Mouse (Mus musculus) stomach, embryonic 14.5 days (tissue): ENCODE data around the gene Rpa1. TPM values are rescaled to one million over a fixed set of nuclear protein-coding genes. Genes with fewer than 3 reads are reported as not detected.

Experiments
- ATAC-seq: fragments of 200-750 bp; cut with Nextera tagmentation; 2 replicates; pipeline ENCODE4 v1.8.0; 2017; ENCODE audit warnings: low read depth, moderate TSS enrichment; ENCODE audit not compliant: insufficient number of reproducible peaks, insufficient read depth, low FRiP score
- H3K27ac ChIP-seq: fragments of 300-500 bp; sonication (generic); 2 replicates; pipeline ENCODE4 v1.5.1; 2014; ENCODE audit warnings: mild to moderate bottlenecking, low read length, moderate library complexity, mixed read lengths
- H3K27me3 ChIP-seq: fragments of 300-500 bp; sonication (generic); 2 replicates; pipeline ENCODE4 v1.6.1; 2014; ENCODE audit warnings: low read length, control low read depth, mixed read lengths; ENCODE audit not compliant: control insufficient read depth, insufficient read depth
- H3K36me3 ChIP-seq: fragments of 300-500 bp; sonication (generic); 2 replicates; pipeline ENCODE4 v1.6.1; 2014; ENCODE audit warnings: mild to moderate bottlenecking, control low read depth, low read length, moderate library complexity, mixed read lengths; ENCODE audit not compliant: control insufficient read depth, insufficient read depth
- H3K4me1 ChIP-seq: fragments of 300-500 bp; sonication (generic); 2 replicates; pipeline ENCODE4 v1.6.1; 2014; ENCODE audit warnings: low read length, control low read depth, mixed read lengths; ENCODE audit not compliant: control insufficient read depth, insufficient read depth
- H3K4me2 ChIP-seq: fragments of 300-500 bp; sonication (generic); replicated peaks from 2 replicates; pipeline ENCODE4 v1.6.1; 2014; ENCODE audit warnings: low read depth, low read length, control low read depth
- H3K4me3 ChIP-seq: fragments of 300-500 bp; sonication (generic); 2 replicates; pipeline ENCODE4 v1.5.1; 2014; ENCODE audit warnings: low read depth, low read length, control low read depth
- H3K9ac ChIP-seq: fragments of 300-500 bp; sonication (generic); replicated peaks from 2 replicates; pipeline ENCODE4 v1.6.1; 2014; ENCODE audit warnings: low read depth, mild to moderate bottlenecking, control low read depth, low read length, moderate library complexity, mixed read lengths
- H3K9me3 ChIP-seq: fragments of 300-500 bp; sonication (generic); 2 replicates; pipeline ENCODE4 v1.6.1; 2016; ENCODE audit warnings: low read depth, low read length, control low read depth; ENCODE audit not compliant: control insufficient read depth
- WGBS: fragments of 180-500 bp; shearing (Covaris S2); extraction: QIAGEN DNeasy Blood & Tissue Kit; methylation state at CpG from one replicate; pipeline ENCODE4 v1.1.7; 2014; 5-methylcytosine and 5-hydroxymethylcytosine counted together
- polyA plus RNA-seq: library from polyadenylated mRNA; unstranded; fragments of >200 nt; fragmentation: Nextera tagmentation; extraction: Ambion mirVana; gene quantifications from 2 replicates; pipeline ENCODE4 v1.2.1, GENCODE M21; 2014

Gene Rpa1
- polyA plus RNA-seq, 1 experiment from 2014 or later = 121 TPM

DNA sequence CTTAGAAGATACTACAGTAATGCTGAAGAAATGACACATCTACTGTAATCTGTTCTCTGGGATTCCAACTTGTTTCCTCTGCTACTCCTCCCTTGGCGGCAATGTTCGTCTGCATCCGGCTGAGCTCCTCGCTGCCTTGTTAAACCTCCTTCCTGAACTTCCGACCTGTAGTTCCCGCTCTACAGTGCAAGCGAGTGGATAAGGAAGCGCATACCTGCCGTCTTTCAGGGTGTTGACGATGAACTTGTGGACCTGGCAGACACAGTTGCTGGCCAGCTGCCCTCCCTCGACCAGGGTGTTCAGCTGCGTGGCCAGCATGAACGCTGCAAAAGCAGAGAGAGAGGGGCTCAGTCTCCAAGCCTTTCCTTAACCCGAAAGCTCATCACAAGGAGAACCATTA is 8.0 kb downstream of the Rpa1 start:
- H3K27me3 ChIP-seq = no peaks in the 10 kb centered on the region
- no peak for ATAC-seq
- no peak overlapping the region for H3K4me2 ChIP-seq
- no peak overlapping the region for H3K4me3 ChIP-seq
- H3K4me1 ChIP-seq = 0 out of 2 replicates have a peak, but pooled peaks cover 5% of the 10 kb centered on the region
- no peaks in the 10 kb centered on the region for H3K9me3 ChIP-seq
- H3K27ac ChIP-seq = no peak overlapping the region
- peaks cover 39% of the 10 kb centered on the region; the same call in 1 of the 2 replicates for H3K36me3 ChIP-seq
- H3K9ac ChIP-seq = no peak overlapping the region
- WGBS = 92% methylated on average over 14 of the region's 14 CpGs

DNA sequence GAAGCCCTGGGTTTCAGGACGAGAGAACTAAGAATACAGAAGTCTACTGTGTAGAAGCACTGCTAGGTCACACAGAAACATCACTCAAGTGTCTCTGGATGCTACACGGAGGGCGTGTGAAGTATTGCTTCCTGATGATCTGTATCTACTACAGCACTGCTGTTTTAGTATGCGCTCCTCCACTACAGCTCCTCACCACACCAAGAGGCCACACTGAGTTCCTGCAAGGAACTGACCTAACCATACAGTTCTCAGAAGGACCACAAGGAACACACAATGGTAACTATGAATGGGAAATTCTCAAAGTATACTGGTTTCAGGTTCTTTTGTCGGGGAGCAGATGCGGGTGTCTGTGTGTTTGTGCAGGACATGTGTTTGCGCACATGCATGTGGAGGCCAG is 10.9 kb downstream of the Rpa1 start:
- Histone ChIP-seq H3K4me2 (no peak overlapping the region), H3K27me3 (no peaks in the 10 kb centered on the region), H3K4me3 (no peak overlapping the region), H3K9me3 (no peaks in the 10 kb centered on the region), H3K4me1 (no peaks in the 10 kb centered on the region), H3K27ac (no peak overlapping the region), H3K9ac (no peak overlapping the region), H3K36me3 (peaks cover 47% of the 10 kb centered on the region; the same call in 1 of the 2 replicates)
- no peak for ATAC-seq
- WGBS = 89% methylated on average over 7 of the region's 7 CpGs

DNA sequence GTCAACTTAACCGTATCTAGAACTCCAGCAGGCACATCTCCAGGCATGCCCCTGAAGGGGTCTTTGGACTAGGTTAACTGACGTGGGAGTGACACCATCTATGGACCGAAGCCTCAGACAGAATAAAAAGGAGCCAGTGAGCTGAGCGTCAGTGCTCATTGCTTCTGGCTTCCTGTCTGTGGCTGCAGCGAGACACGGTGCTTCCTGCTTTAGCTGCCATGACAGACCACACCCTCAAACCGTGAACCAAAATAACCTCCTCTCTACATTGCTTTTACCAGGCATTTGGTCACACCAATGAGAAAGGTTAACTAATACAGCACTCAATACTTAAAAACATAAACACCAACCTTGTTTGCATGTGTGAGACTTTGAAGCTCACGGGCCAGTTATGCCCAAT is 11.4 kb downstream of the Rpa1 start:
- Histone ChIP-seq H3K4me3 (no peak overlapping the region), H3K27me3 (no peaks in the 10 kb centered on the region), H3K4me2 (no peak overlapping the region), H3K36me3 (peaks cover 51% of the 10 kb centered on the region; the same call in 1 of the 2 replicates), H3K9ac (no peak overlapping the region), H3K27ac (no peak overlapping the region), H3K4me1 (no peaks in the 10 kb centered on the region), H3K9me3 (no peaks in the 10 kb centered on the region)
- WGBS = 81% methylated on average over 8 of the region's 8 CpGs
- no peak for ATAC-seq

DNA sequence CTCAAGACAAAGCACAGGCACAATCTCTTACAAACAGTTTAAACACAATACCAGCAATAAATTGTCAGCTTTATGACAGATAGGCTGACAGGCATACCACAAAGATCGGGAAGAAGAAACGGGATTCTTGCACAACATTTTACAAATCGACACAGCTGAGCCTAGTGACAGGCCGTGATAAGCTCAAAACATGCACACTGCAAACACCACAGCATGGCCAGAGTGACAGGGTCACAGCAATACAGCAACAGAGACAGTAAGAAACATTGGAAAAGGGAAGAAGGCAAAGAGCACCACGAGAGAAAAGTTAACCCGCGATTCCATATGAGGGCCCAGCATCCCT is 22.2 kb downstream of the Rpa1 start:
- Histone ChIP-seq H3K4me2 (no peak overlapping the region), H3K36me3 (peaks cover 7% of the 10 kb centered on the region), H3K4me3 (no peak overlapping the region), H3K9me3 (no peaks in the 10 kb centered on the region), H3K9ac (no peak overlapping the region), H3K27ac (no peak overlapping the region; the same call in 1 of the 2 replicates), H3K27me3 (no peaks in the 10 kb centered on the region), H3K4me1 (peaks cover 20% of the 10 kb centered on the region; the same call in 1 of the 2 replicates)
- 49% methylated on average over 7 of the region's 7 CpGs for WGBS
- no peak for ATAC-seq

DNA sequence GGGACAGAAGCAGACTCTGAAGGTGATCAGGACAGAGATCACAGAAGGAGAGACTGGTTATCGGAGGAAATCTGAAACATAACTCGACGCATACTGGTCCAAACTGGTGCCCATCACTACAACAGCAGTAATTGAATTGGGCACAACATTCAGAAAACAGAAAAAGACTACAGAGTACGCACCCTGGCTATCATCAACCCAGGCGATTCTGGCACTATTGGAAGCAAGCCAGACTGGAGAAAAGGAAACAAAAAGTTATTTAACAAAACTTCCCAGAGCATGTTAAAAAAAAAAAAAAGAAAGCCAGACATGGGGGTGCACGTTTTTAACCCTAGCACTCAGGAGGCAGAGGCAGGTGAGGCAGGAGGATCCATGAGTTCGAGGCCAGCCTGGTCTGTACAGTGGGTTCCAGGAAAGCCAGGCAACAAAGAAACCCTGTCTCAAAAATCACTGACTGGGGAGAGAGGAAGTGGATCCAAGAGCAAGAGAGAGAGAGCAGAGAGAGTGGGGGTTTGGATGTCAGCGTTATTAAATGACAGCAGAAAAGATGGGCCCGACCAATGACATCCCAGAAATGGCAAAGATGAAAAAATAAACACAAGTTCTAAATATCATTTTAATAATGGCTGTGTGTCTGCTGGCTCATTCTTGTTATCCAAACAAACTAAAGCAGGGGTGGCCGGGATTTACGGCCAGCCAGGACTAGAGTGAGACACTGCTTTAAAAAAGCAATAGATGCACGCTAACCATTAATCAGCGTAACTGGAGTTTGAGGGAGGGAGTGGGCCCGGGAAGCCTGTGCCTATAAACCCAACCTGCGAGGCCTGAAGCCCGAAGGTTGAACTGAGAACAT is 22.8 kb downstream of the Rpa1 start:
- Histone ChIP-seq H3K27me3 (no peaks in the 10 kb centered on the region), H3K9me3 (no peaks in the 10 kb centered on the region), H3K9ac (no peak overlapping the region), H3K27ac (peak overlapping the region; percentile 15; the same call in 1 of the 2 replicates), H3K4me2 (no peak overlapping the region), H3K36me3 (peaks cover 7% of the 10 kb centered on the region), H3K4me3 (no peak overlapping the region), H3K4me1 (peaks cover 20% of the 10 kb centered on the region; the same call in 1 of the 2 replicates)
- no peak for ATAC-seq
- WGBS = 45% methylated on average over 16 of the region's 16 CpGs

DNA sequence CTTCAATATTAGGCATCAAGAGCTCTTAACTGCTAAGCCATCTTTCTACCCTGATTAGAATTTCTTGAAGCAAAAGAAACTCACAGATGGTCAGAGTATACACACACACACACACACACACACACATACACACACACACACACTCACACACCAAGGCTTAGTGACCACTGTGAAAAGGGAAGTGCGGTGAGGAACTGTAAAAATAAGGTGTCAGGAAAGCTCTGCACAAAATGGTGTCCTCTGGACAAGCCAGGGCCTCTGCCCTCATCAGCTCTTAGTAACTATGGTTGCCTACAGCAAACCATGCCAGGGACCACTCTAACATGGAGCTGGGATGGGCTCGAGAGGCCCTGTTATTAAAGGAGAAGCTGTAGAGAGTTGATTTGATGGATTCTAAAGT is 23.7 kb downstream of the Rpa1 start:
- no peak overlapping the region for H3K9ac ChIP-seq
- H3K9me3 ChIP-seq = no peaks in the 10 kb centered on the region
- H3K27me3 ChIP-seq = no peaks in the 10 kb centered on the region
- no peak overlapping the region for H3K27ac ChIP-seq
- H3K36me3 ChIP-seq = peaks cover 7% of the 10 kb centered on the region
- no peak for ATAC-seq
- peaks cover 20% of the 10 kb centered on the region; the same call in 1 of the 2 replicates for H3K4me1 ChIP-seq
- H3K4me2 ChIP-seq = no peak overlapping the region
- 89% methylated on average over 2 of the region's 2 CpGs for WGBS
- no peak overlapping the region for H3K4me3 ChIP-seq

DNA sequence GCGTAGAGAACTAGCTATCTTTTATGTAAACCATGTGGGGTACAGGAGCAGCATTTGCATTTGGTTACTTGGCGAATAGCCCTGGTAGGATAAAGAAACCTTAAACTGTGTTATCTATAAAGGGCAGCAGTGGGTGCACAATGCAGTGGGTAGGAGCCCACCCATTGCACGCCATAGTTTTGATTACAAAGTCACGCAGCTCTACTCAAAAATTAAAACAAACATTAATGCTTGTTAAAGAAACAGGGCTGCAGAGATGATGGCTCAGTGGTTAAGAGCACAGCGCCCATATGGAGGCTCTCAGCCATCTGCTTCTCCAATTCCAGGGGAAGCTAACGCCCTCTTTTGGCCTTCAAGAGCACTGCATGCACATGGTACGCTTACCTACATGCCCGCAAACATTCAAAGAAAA is 24.8 kb downstream of the Rpa1 start:
- H3K4me1 ChIP-seq = peaks cover 20% of the 10 kb centered on the region; the same call in 1 of the 2 replicates
- no peak overlapping the region for H3K4me3 ChIP-seq
- H3K4me2 ChIP-seq = no peak overlapping the region
- H3K27me3 ChIP-seq = no peaks in the 10 kb centered on the region
- H3K9ac ChIP-seq = no peak overlapping the region
- H3K9me3 ChIP-seq = no peaks in the 10 kb centered on the region
- ATAC-seq = no peak
- peaks cover 4% of the 10 kb centered on the region for H3K36me3 ChIP-seq
- 55% methylated on average over 8 of the region's 8 CpGs for WGBS
- H3K27ac ChIP-seq = no peak overlapping the region

DNA sequence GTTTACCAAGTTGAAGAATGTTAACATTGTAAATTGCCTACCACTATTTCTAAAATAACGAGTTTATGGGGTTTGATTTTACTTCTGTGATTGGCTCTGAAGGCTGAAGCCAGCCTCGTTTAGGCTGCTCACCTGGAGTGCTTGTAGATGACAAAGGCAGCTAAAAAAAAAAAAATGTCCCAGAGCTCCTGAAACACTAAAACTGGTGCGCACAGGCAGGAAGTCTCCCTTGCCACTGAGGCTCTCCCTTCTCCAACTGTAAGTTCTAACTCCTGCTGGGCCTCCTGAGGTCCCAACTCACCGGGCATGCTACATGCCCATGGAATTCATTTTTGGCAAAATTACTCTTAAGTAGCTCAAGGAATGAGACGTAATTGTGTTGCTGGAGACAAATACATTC is 28.9 kb downstream of the Rpa1 start:
- Histone ChIP-seq H3K27ac (no peak overlapping the region), H3K9me3 (no peaks in the 10 kb centered on the region), H3K9ac (no peak overlapping the region), H3K36me3 (peaks cover 23% of the 10 kb centered on the region), H3K4me2 (no peak overlapping the region), H3K4me3 (no peak overlapping the region), H3K4me1 (0 out of 2 replicates have a peak, but pooled peaks cover 4% of the 10 kb centered on the region), H3K27me3 (no peaks in the 10 kb centered on the region)
- ATAC-seq = no peak
- 55% methylated on average over 5 of the region's 5 CpGs for WGBS
